Mouse (Mus musculus): ENCODE data around the gene Lonp2. TPM values are rescaled to one million over a fixed set of nuclear protein-coding genes. Genes with fewer than 3 reads are reported as not detected.

Lonp2 gene
- 50.6 to 60.0 TPM (median 57.4 TPM) in 4 replicates for total RNA-seq (2023; ENCODE audit: inconsistent age)

DNA sequence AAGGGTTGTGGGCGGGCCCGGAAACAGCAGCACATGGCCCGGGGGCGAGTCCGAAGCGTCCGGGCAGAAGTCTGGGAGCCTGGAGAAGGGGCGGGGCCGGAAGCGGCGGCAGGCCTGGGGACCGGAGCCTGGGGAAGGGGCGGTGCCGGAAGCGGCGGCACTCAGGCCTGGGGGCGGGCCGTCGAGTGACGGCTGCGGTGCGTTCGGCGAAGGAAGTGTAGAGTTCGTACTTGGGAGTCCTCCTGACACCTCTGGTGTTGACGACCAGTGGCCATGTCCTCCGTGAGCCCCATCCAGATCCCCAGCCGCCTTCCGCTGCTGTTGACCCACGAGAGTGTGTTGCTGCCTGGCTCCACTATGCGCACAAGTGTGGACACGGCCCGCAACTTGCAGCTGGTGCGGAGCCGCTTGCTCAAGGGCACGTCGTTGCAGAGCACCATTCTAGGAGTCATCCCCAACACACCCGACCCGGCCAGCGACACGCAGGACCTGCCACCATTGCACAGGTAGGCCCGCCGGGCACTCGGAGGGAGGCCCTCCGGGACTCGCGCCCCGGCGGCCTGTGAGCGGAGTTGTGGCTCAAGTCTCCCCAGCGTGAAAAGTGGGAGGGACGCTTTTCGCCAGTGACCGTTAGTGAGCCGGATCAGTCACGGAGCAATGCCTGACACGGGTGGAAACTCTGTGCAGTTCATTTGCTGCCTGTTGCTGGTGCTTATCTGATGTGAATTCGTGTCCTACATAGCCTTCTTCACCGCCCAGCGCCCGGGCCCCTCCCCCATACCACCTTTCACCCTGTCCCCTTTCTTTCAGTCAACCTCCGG lies at the start of gene Lonp2:
Gene Lonp2, plus strand, starts transcription at position 133 of the 821 bp plus-strand sequence.

DNA sequence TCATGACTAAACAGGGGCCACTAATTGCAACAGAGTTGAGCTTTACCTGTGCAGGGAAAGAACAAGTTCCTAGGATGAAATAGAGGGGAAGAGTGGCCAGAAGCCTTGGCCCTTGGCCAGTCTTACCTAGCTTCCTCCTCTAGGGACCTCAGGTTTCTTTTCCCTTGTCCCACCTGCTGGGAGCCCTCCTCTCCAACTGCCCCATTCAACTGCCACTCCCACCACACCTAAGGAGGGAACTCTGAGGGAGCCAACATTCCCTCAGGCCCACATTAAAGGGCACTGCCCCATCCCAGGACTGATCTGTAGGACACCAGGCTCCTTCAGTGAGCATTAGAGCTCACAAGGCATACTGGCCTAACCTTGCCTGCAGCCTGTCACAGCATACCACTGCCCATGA lies 43.4 kb upstream of the Lonp2 start, which contains the start of gene Abcc12:
Gene Abcc12, minus strand, starts transcription at position 229 of the 400 bp plus-strand sequence.

GRCm38 (mm10) chr8:86745221-86745934 lies 121.5 kb downstream of the Lonp2 start, which contains the start of the genes Gm10638 and Siah1a:
Gene Gm10638, plus strand, starts transcription at chr8:86745699.
Gene Siah1a, minus strand, starts transcription at chr8:86745934.

Other genes starting within 250 kb of the Lonp2 start
- gene Abcc12, start 43.4 kb upstream of the Lonp2 start, total RNA-seq (2023; ENCODE audit: inconsistent age), result not detected in 4 replicates
- gene Gm10638, start 121.7 kb downstream of the Lonp2 start, total RNA-seq (2023; ENCODE audit: inconsistent age), result 0.60 to 0.96 TPM (median 0.81 TPM) in 4 replicates
- gene Siah1a, start 121.9 kb downstream of the Lonp2 start, total RNA-seq (2023; ENCODE audit: inconsistent age), result 15.5 to 19.1 TPM (median 18.0 TPM) in 4 replicates

Data from B cell, adult (primary cell).